Mouse (Mus musculus): Measurements from ENCODE around the gene Tmem183a. TPM values are rescaled to one million over a fixed set of nuclear protein-coding genes. Genes with fewer than 3 reads are reported as not detected.

Tmem183a gene
- 67.6 and 73.8 TPM in 2 replicates for polyA plus RNA-seq (2016; fragmentation: Nextera tagmentation; extraction: Ambion mirVana)

- H3K27me3 ChIP-seq (replicated peaks): no peaks in the 10 kb centered on the region
- H3K9ac ChIP-seq: peak within 1 kb of the TSS; percentile 83
- no peaks in the 10 kb centered on the region for H3K9me3 ChIP-seq (replicated peaks)
- peaks cover 28% of the 10 kb centered on the region for H3K36me3 ChIP-seq
- WGBS: under 1% methylated on average over 38 of the region's 38 CpGs
- peak within 1 kb of the TSS; percentile 67 for H3K27ac ChIP-seq (ENCODE audit: poor library complexity, severe bottlenecking)
- ATAC-seq (ENCODE audit: insufficient number of reproducible peaks, low FRiP score): peak; percentile 97
- peak within 1 kb of the TSS; percentile 76 for H3K4me2 ChIP-seq
- H3K4me3 ChIP-seq: peak within 1 kb of the TSS; percentile 73
- peaks cover 14% of the 10 kb centered on the region for H3K4me1 ChIP-seq (replicated peaks)
Measured at GRCm38 (mm10) chr1:134361857-134362212, at the start of gene Tmem183a. Gene Tmem183a, minus strand, starts transcription at chr1:134361979.

GRCm38 (mm10) chr1:134408080-134408479, 46.3 kb upstream of the Tmem183a start:
- ATAC-seq (ENCODE audit: insufficient number of reproducible peaks, low FRiP score): no peak
- H3K4me3 ChIP-seq: no peak overlapping the region
- H3K4me1 ChIP-seq (replicated peaks): peaks cover 7% of the 10 kb centered on the region
- no peaks in the 10 kb centered on the region for H3K27me3 ChIP-seq (replicated peaks)
- no peak overlapping the region for H3K9ac ChIP-seq
- peaks cover 50% of the 10 kb centered on the region for H3K36me3 ChIP-seq
- no peak overlapping the region for H3K27ac ChIP-seq (ENCODE audit: poor library complexity, severe bottlenecking)
- WGBS: 89% methylated on average over 8 of the region's 8 CpGs
- H3K4me2 ChIP-seq: no peak overlapping the region
- H3K9me3 ChIP-seq (replicated peaks): no peaks in the 10 kb centered on the region

- peak; percentile 15; the same call in 1 of the 2 replicates for ATAC-seq (ENCODE audit: insufficient number of reproducible peaks, low FRiP score)
Measured at GRCm38 (mm10) chr1:134406414-134406771, 44.6 kb upstream of the Tmem183a start.

GRCm38 (mm10) chr1:134405509-134406413, 44.0 kb upstream of the Tmem183a start, which contains the start of gene Cyb5r1:
Gene Cyb5r1, plus strand, starts transcription at chr1:134405559.
- Histone ChIP-seq H3K27me3 (replicated peaks) (no peaks in the 10 kb centered on the region), H3K4me1 (replicated peaks) (peaks cover 7% of the 10 kb centered on the region), H3K36me3 (peaks cover 34% of the 10 kb centered on the region), H3K9ac (peak within 1 kb of the TSS; percentile 86), H3K27ac (ENCODE audit: poor library complexity, severe bottlenecking) (peak within 1 kb of the TSS; percentile 51; the same call in 1 of the 2 replicates), H3K4me2 (peak within 1 kb of the TSS; percentile 88), H3K9me3 (replicated peaks) (no peaks in the 10 kb centered on the region), H3K4me3 (peak within 1 kb of the TSS; percentile 82)
- under 1% methylated on average over 43 of the region's 43 CpGs for WGBS
- ATAC-seq (ENCODE audit: insufficient number of reproducible peaks, low FRiP score): peak; percentile 99

More at GRCm38 (mm10) chr1:134406414-134406771, 44.6 kb upstream of the Tmem183a start:
- Histone ChIP-seq H3K9me3 (replicated peaks) (no peaks in the 10 kb centered on the region), H3K4me2 (peak overlapping the region; percentile 88), H3K27ac (ENCODE audit: poor library complexity, severe bottlenecking) (peak overlapping the region; percentile 51; the same call in 1 of the 2 replicates), H3K36me3 (peaks cover 40% of the 10 kb centered on the region), H3K4me1 (replicated peaks) (peaks cover 7% of the 10 kb centered on the region), H3K27me3 (replicated peaks) (no peaks in the 10 kb centered on the region), H3K9ac (peak overlapping the region; percentile 86), H3K4me3 (peak overlapping the region; percentile 82)
- 28% methylated on average over 8 of the region's 8 CpGs for WGBS

- Histone ChIP-seq H3K36me3 (no peaks in the 10 kb centered on the region), H3K27ac (ENCODE audit: poor library complexity, severe bottlenecking) (no peak overlapping the region), H3K9ac (no peak overlapping the region), H3K4me3 (no peak overlapping the region), H3K9me3 (replicated peaks) (peaks cover 4% of the 10 kb centered on the region; the same call in 1 of the 2 replicates), H3K27me3 (replicated peaks) (0 out of 2 replicates have a peak, but pooled peaks cover 3% of the 10 kb centered on the region), H3K4me1 (replicated peaks) (no peaks in the 10 kb centered on the region), H3K4me2 (no peak overlapping the region)
- 56% methylated on average over 5 of the region's 5 CpGs for WGBS
- ATAC-seq (ENCODE audit: insufficient number of reproducible peaks, low FRiP score): 0 out of 2 replicates have a peak, but pooled peaks have one; percentile 18
Measured at GRCm38 (mm10) chr1:134399735-134400134, 38.0 kb upstream of the Tmem183a start.

GRCm38 (mm10) chr1:134398210-134398609, 36.4 kb upstream of the Tmem183a start:
- H3K27ac ChIP-seq (ENCODE audit: poor library complexity, severe bottlenecking): no peak overlapping the region
- H3K9me3 ChIP-seq (replicated peaks): peaks cover 4% of the 10 kb centered on the region; the same call in 1 of the 2 replicates
- H3K4me2 ChIP-seq: no peak overlapping the region
- H3K4me3 ChIP-seq: no peak overlapping the region
- no peak overlapping the region for H3K9ac ChIP-seq
- 85% methylated on average over 12 of the region's 12 CpGs for WGBS
- H3K4me1 ChIP-seq (replicated peaks): no peaks in the 10 kb centered on the region
- H3K27me3 ChIP-seq (replicated peaks): 0 out of 2 replicates have a peak, but pooled peaks cover 3% of the 10 kb centered on the region
- ATAC-seq (ENCODE audit: insufficient number of reproducible peaks, low FRiP score): no peak
- H3K36me3 ChIP-seq: no peaks in the 10 kb centered on the region

GRCm38 (mm10) chr1:134393827-134394226, 32.0 kb upstream of the Tmem183a start:
- 51% methylated on average over 5 of the region's 5 CpGs for WGBS
- no peak overlapping the region for H3K4me2 ChIP-seq
- H3K27me3 ChIP-seq (replicated peaks): 0 out of 2 replicates have a peak, but pooled peaks cover 3% of the 10 kb centered on the region
- H3K36me3 ChIP-seq: no peaks in the 10 kb centered on the region
- ATAC-seq (ENCODE audit: insufficient number of reproducible peaks, low FRiP score): no peak
- H3K4me3 ChIP-seq: no peak overlapping the region
- H3K9ac ChIP-seq: no peak overlapping the region
- no peaks in the 10 kb centered on the region for H3K9me3 ChIP-seq (replicated peaks)
- H3K4me1 ChIP-seq (replicated peaks): no peaks in the 10 kb centered on the region
- no peak overlapping the region for H3K27ac ChIP-seq (ENCODE audit: poor library complexity, severe bottlenecking)

GRCm38 (mm10) chr1:134385666-134386065, 23.9 kb upstream of the Tmem183a start, which contains the start of gene 4933406M09Rik:
Gene 4933406M09Rik, plus strand, starts transcription at chr1:134385940.
- Histone ChIP-seq H3K9ac (no peak within 1 kb of the TSS), H3K27me3 (replicated peaks) (no peaks in the 10 kb centered on the region), H3K27ac (ENCODE audit: poor library complexity, severe bottlenecking) (no peak within 1 kb of the TSS), H3K4me2 (no peak within 1 kb of the TSS), H3K4me1 (replicated peaks) (peaks cover 6% of the 10 kb centered on the region; the same call in 1 of the 2 replicates), H3K9me3 (replicated peaks) (peaks cover 4% of the 10 kb centered on the region), H3K36me3 (no peaks in the 10 kb centered on the region), H3K4me3 (no peak within 1 kb of the TSS)
- ATAC-seq (ENCODE audit: insufficient number of reproducible peaks, low FRiP score): no peak
- WGBS: 89% methylated on average over 1 of the region's 1 CpGs

GRCm38 (mm10) chr1:134385176-134385575, 23.4 kb upstream of the Tmem183a start:
- Histone ChIP-seq H3K27ac (ENCODE audit: poor library complexity, severe bottlenecking) (no peak overlapping the region), H3K36me3 (no peaks in the 10 kb centered on the region), H3K9ac (no peak overlapping the region), H3K4me1 (replicated peaks) (peaks cover 6% of the 10 kb centered on the region; the same call in 1 of the 2 replicates), H3K4me3 (no peak overlapping the region), H3K27me3 (replicated peaks) (no peaks in the 10 kb centered on the region), H3K4me2 (no peak overlapping the region), H3K9me3 (replicated peaks) (peaks cover 4% of the 10 kb centered on the region)
- no peak for ATAC-seq (ENCODE audit: insufficient number of reproducible peaks, low FRiP score)

GRCm38 (mm10) chr1:134384581-134384980, 22.8 kb upstream of the Tmem183a start:
- Histone ChIP-seq H3K27me3 (replicated peaks) (no peaks in the 10 kb centered on the region), H3K4me3 (no peak overlapping the region), H3K9me3 (replicated peaks) (peaks cover 4% of the 10 kb centered on the region), H3K9ac (no peak overlapping the region), H3K4me1 (replicated peaks) (peaks cover 6% of the 10 kb centered on the region; the same call in 1 of the 2 replicates), H3K27ac (ENCODE audit: poor library complexity, severe bottlenecking) (no peak overlapping the region), H3K4me2 (no peak overlapping the region), H3K36me3 (no peaks in the 10 kb centered on the region)
- 81% methylated on average over 4 of the region's 4 CpGs for WGBS
- ATAC-seq (ENCODE audit: insufficient number of reproducible peaks, low FRiP score): no peak
